Mouse (Mus musculus) testis, postnatal 14 days (tissue): ENCODE measurements around the gene Olfr243.
"Not testable (repeated sequence)": the region's sequence is repeated elsewhere in the genome, so short reads cannot be mapped to it uniquely, and the experiment has no call there.

Source experiments
- DNase-seq: peaks from one replicate; pipeline ENCODE4 v3.0.0; 2021; ENCODE audit warnings: low spot score

The Olfr243 gene

GRCm38 (mm10) chr7:103714371-103714770, at the start of gene Olfr243:
Gene Olfr243 (plus strand): TSS chr7:103714671.
- no peak for DNase-seq

- DNase-seq: no peak
Measured at GRCm38 (mm10) chr7:103671091-103671490, 43.4 kb upstream of the Olfr243 start, which contains the start of gene Olfr624. Gene Olfr624 (minus strand): TSS chr7:103671191.

GRCm38 (mm10) chr7:103682420-103682819, 32.1 kb upstream of the Olfr243 start, which contains the start of gene Olfr625-ps1:
Gene Olfr625-ps1 (plus strand): TSS chr7:103682720.
- no peak for DNase-seq

- no peak for DNase-seq
Measured at GRCm38 (mm10) chr7:103699469-103699868, 15.0 kb upstream of the Olfr243 start.

- no peak for DNase-seq
Measured at GRCm38 (mm10) chr7:103712024-103712423, 2.4 kb upstream of the Olfr243 start.

GRCm38 (mm10) chr7:103716398-103716797, 1.9 kb downstream of the Olfr243 start:
- not testable (repeated sequence) for DNase-seq

GRCm38 (mm10) chr7:103730074-103730473, 15.6 kb downstream of the Olfr243 start, which contains the start of gene Olfr628:
Gene Olfr628 (plus strand): TSS chr7:103730374.
- DNase-seq: no peak

- no peak for DNase-seq
Measured at GRCm38 (mm10) chr7:103744843-103745242, 30.4 kb downstream of the Olfr243 start, which contains the start of gene Olfr629. Gene Olfr629 (minus strand): TSS chr7:103744943.

- no peak for DNase-seq
Measured at GRCm38 (mm10) chr7:103757233-103757632, 42.8 kb downstream of the Olfr243 start, which contains the start of gene Olfr630. Gene Olfr630 (minus strand): TSS chr7:103757333.

GRCm38 (mm10) chr7:103762212-103762611, 47.7 kb downstream of the Olfr243 start:
- not testable (repeated sequence) for DNase-seq

GRCm38 (mm10) chr7:103767687-103768086, 53.2 kb downstream of the Olfr243 start:
- DNase-seq: not testable (repeated sequence)
